14 mouse cellular contexts compared by ENCODE assay signal in the genomic region with DNA sequence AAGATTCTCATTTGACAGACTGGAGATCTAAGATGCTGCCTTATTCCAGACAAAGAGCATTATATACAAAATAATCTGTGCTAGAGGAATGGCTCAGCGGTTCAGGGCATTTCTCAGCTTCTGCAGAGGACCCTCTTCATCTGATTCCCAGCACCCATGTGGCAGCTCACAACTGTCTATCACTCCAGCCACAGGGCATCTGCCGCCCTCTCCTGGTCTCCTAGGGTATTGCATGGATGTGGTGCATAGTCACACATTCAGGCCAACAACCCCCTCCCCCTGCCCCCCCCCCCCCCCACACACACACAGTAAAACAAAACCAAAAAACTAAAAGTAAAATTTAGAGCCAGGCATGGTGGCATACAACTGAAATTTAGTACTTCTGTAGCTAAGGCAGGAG.
DNase-seq lines count a peak whose midpoint lies in the region; ATAC-seq and TF ChIP-seq lines count a peak whose summit lies in the region.
"Had no signal": no experiment of that assay in that cellular context is flagged by ENCODE, and none has a peak within 500 bp of the region (broad histone marks: within the 10 kb centered on the region; RNA-seq: fewer than 3 reads in every experiment).

No protein-coding gene starts in this region.

- no peak for DNase-seq in hindbrain, postnatal 0 days (ENCODE audit: low spot score)
- no peak for DNase-seq in hindbrain, embryonic 14.5 days (ENCODE audit: low spot score)
- no peak for DNase-seq in midbrain, postnatal 0 days (ENCODE audit: low spot score)
- DNase-seq in Muller cell, postnatal 12 days (ENCODE audit: inconsistent ontology term) = no peak
- DNase-seq in layer of hippocampus, adult 9-10 months (ENCODE audit: low spot score) = no peak
- DNase-seq: kidney, postnatal 14 days; right cerebral cortex, postnatal 14 days had no signal

- H3K36me3 ChIP-seq in hindbrain, postnatal 0 days (ENCODE audit: insufficient read depth, low read length) = no peaks in the 10 kb centered on the region
- no peaks in the 10 kb centered on the region for H3K36me3 ChIP-seq in hindbrain, embryonic 14.5 days (replicated peaks; ENCODE audit: control insufficient read depth, insufficient read depth)
- no peaks in the 10 kb centered on the region for H3K36me3 ChIP-seq in midbrain, postnatal 0 days (ENCODE audit: insufficient read depth, low read length)
- H3K36me3 ChIP-seq in midbrain, embryonic 15.5 days (replicated peaks) = no peaks in the 10 kb centered on the region
- H3K36me3 ChIP-seq: forebrain, embryonic 10.5 days; hindbrain, embryonic 10.5 days; neural tube, embryonic 15.5 days had no signal

- no peaks in the 10 kb centered on the region for H3K27me3 ChIP-seq in hindbrain, postnatal 0 days (ENCODE audit: insufficient read depth, low read length)
- no peaks in the 10 kb centered on the region for H3K27me3 ChIP-seq in hindbrain, embryonic 14.5 days (ENCODE audit: control insufficient read depth, insufficient read depth, low read length)
- no peaks in the 10 kb centered on the region for H3K27me3 ChIP-seq in midbrain, postnatal 0 days (ENCODE audit: insufficient read depth, low read length)
- no peaks in the 10 kb centered on the region for H3K27me3 ChIP-seq in midbrain, embryonic 15.5 days (replicated peaks)
- H3K27me3 ChIP-seq: neural tube, embryonic 15.5 days had no signal

- ATAC-seq in hindbrain, postnatal 0 days = no peak
- no peak for ATAC-seq in hindbrain, embryonic 14.5 days (ENCODE audit: low FRiP score)
- ATAC-seq in midbrain, postnatal 0 days (ENCODE audit: low FRiP score) = no peak
- ATAC-seq in midbrain, embryonic 15.5 days (replicated peaks) = no peak
- 0 out of 2 replicates have a peak, but pooled peaks have one; percentile 52 for ATAC-seq in erythroid progenitor cell, adult 5-6 weeks (replicated peaks; ENCODE audit: low FRiP score, poor library complexity, severe bottlenecking)
- ATAC-seq: midbrain, embryonic 16.5 days had no signal

- WGBS in hindbrain, postnatal 0 days = 93% methylated on average over 2 of the region's 2 CpGs
- 93% methylated on average over 2 of the region's 2 CpGs for whole genome bisulfite sequencing in hindbrain, embryonic 14.5 days
- WGBS in midbrain, postnatal 0 days = 89% methylated on average over 2 of the region's 2 CpGs
- 91% methylated on average over 2 of the region's 2 CpGs for WGBS in midbrain, embryonic 15.5 days

- no peak overlapping the region for H3K27ac ChIP-seq in hindbrain, postnatal 0 days
- no peak overlapping the region for H3K27ac ChIP-seq in hindbrain, embryonic 14.5 days
- no peak overlapping the region for H3K27ac ChIP-seq in midbrain, postnatal 0 days (ENCODE audit: low read depth, low read length)
- H3K27ac ChIP-seq in midbrain, embryonic 15.5 days = no peak overlapping the region
- H3K27ac ChIP-seq: forebrain, embryonic 10.5 days; hindbrain, embryonic 10.5 days; neural tube, embryonic 15.5 days had no signal

- no peak overlapping the region for H3K4me2 ChIP-seq in hindbrain, postnatal 0 days (ENCODE audit: low read depth, low read length)
- H3K4me2 ChIP-seq in hindbrain, embryonic 14.5 days (replicated peaks) = no peak overlapping the region
- H3K4me2 ChIP-seq in midbrain, postnatal 0 days (ENCODE audit: low read depth, low read length, poor library complexity, severe bottlenecking) = no peak overlapping the region
- no peak overlapping the region for H3K4me2 ChIP-seq in midbrain, embryonic 15.5 days
- H3K4me2 ChIP-seq: neural tube, embryonic 15.5 days had no signal

- no peak overlapping the region for H3K9ac ChIP-seq in hindbrain, postnatal 0 days (replicated peaks; ENCODE audit: low read length)
- H3K9ac ChIP-seq in hindbrain, embryonic 14.5 days = no peak overlapping the region
- no peak overlapping the region for H3K9ac ChIP-seq in midbrain, postnatal 0 days (replicated peaks; ENCODE audit: low read length, poor library complexity, severe bottlenecking)
- H3K9ac ChIP-seq in midbrain, embryonic 15.5 days = no peak overlapping the region
- H3K9ac ChIP-seq: neural tube, embryonic 15.5 days had no signal

- H3K4me1 ChIP-seq in hindbrain, postnatal 0 days (ENCODE audit: insufficient read depth, low read length) = no peaks in the 10 kb centered on the region
- H3K4me1 ChIP-seq in hindbrain, embryonic 14.5 days (replicated peaks; ENCODE audit: control insufficient read depth, insufficient read depth, low read length) = no peaks in the 10 kb centered on the region; the same call in 1 of the 2 replicates
- no peaks in the 10 kb centered on the region for H3K4me1 ChIP-seq in midbrain, postnatal 0 days (ENCODE audit: insufficient read depth, low read length)
- no peaks in the 10 kb centered on the region for H3K4me1 ChIP-seq in midbrain, embryonic 15.5 days
- H3K4me1 ChIP-seq: forebrain, embryonic 10.5 days; neural tube, embryonic 15.5 days had no signal

- TF ChIP-seq CTCF in hindbrain, postnatal 0 days (IDR thresholded peaks at IDR 0.05; ENCODE audit: low read depth) = peak; percentile 29
- peak; percentile 46 for TF ChIP-seq CTCF in midbrain, postnatal 0 days (IDR thresholded peaks at IDR 0.05)

- no peak overlapping the region for H3K4me3 ChIP-seq in hindbrain, postnatal 0 days (ENCODE audit: low read length)
- no peak overlapping the region for H3K4me3 ChIP-seq in hindbrain, embryonic 14.5 days (replicated peaks; ENCODE audit: low read length)
- H3K4me3 ChIP-seq in midbrain, postnatal 0 days (ENCODE audit: low read depth, low read length) = no peak overlapping the region
- H3K4me3 ChIP-seq in midbrain, embryonic 15.5 days = no peak overlapping the region
- H3K4me3 ChIP-seq: forebrain, embryonic 10.5 days; hindbrain, embryonic 10.5 days; neural tube, embryonic 15.5 days had no signal

- H3K9me3 ChIP-seq in hindbrain, postnatal 0 days (ENCODE audit: low read length) = no peaks in the 10 kb centered on the region
- no peaks in the 10 kb centered on the region for H3K9me3 ChIP-seq in hindbrain, embryonic 14.5 days (ENCODE audit: control insufficient read depth, low read length)
- no peaks in the 10 kb centered on the region for H3K9me3 ChIP-seq in midbrain, postnatal 0 days (ENCODE audit: low read length)
- H3K9me3 ChIP-seq in midbrain, embryonic 15.5 days = no peaks in the 10 kb centered on the region
- H3K9me3 ChIP-seq: G1E; neural tube, embryonic 15.5 days had no signal
